Mouse (Mus musculus): ENCODE measurements around the gene Rin1. TPM values are rescaled to one million over a fixed set of nuclear protein-coding genes. Genes with fewer than 3 reads are reported as not detected.
A peak's percentile ranks its signal among the peaks of the same experiment; 100 is the strongest.
"Not testable (repeated sequence)": the region's sequence is repeated elsewhere in the genome, so short reads cannot be mapped to it uniquely, and the experiment has no call there.

Gene Rin1
- 0.09 and 0.20 TPM in 2 replicates for total RNA-seq (2014; rRNA removed)
- 0.40 and 0.78 TPM in 2 replicates for polyA plus RNA-seq (2012; rRNA removed)

DNA sequence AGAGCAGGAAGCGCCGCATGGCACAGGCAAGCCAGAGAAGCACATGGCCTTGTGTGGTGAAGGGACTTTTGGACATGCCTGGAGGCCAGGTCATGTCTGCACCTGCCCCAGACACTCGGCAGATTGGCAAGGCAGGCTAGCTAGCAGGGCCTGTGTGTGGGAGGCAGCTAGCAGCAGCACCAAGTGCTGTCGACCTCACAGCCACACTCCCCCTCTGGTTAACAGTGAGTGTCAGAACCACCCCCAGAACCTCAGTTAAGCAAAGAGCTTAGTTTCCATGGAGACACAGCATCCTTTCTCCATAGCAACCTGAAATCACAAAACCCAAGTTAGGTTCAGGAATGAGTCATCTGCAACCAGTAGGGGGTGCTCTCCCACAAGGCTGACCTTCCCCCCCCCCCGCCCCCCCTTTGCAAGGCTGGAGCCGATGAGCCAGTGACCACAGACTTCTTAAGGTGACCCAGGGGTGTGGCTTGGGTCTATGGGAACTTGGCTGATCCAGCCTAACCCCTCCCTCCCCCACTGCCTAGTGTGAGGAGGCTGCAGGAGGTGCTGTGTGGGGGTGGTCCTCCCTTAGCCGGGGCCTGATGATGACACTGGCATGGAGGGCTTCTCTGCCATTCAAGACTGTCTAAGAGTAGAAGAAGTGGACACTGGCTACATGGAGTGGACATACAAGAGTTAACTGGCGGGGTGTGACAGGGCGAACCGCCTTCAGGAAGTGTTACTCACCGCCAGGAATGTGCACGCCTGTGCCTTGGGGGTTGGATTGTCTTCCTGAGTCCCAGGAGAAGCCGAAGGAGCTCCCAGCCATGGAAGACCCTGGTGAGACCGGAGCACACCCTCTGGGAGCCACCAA is at the start of gene Rin1:
Rin1 (plus strand) TSS at position 435 of the 859 bp plus-strand sequence.
- Histone ChIP-seq H3K27me3 (ENCODE audit: control insufficient read depth, insufficient read depth, low read length) (no peaks in the 10 kb centered on the region), H3K4me1 (ENCODE audit: control insufficient read depth, insufficient read depth, low read length) (no peaks in the 10 kb centered on the region), H3K27ac (replicated peaks; ENCODE audit: insufficient read depth, low read depth, low read length) (no peak within 1 kb of the TSS), H3K36me3 (ENCODE audit: control insufficient read depth, insufficient read depth, low read length) (peaks cover 2% of the 10 kb centered on the region; the same call in 1 of the 2 replicates), H3K4me3 (ENCODE audit: insufficient read depth, low read depth, low read length) (peak within 1 kb of the TSS; percentile 33; the same call in 1 of the 2 replicates), H3K9ac (ENCODE audit: low read depth, low read length) (0 out of 2 replicates have a peak within 1 kb of the TSS, but pooled peaks have one; percentile 10), H3K79me2 (ENCODE audit: control insufficient read depth, insufficient read depth, low read length) (no peaks in the 10 kb centered on the region)
- WGBS = 32% methylated on average over 14 of the region's 14 CpGs
- peak; percentile 16 for DNase-seq (ENCODE audit: extremely low read depth, low read depth, low spot score)
- TF ChIP-seq CTCF (IDR thresholded peaks at IDR 0.05; ENCODE audit: low read depth, low read length) (peak; percentile 17; the same call in 1 of the 2 replicates), POLR2A (IDR thresholded peaks at IDR 0.05; ENCODE audit: extremely low read depth, insufficient read depth, low read length) (no peak)

GRCm38 (mm10) chr19:5001666-5002406 is 48.4 kb upstream of the Rin1 start:
- DNase-seq (ENCODE audit: extremely low read depth, low read depth, low spot score) = peak; percentile 30
- Histone ChIP-seq H3K27me3 (ENCODE audit: control insufficient read depth, insufficient read depth, low read length) (peaks cover 5% of the 10 kb centered on the region; the same call in 1 of the 2 replicates), H3K9ac (ENCODE audit: low read depth, low read length) (no peak overlapping the region), H3K27ac (replicated peaks; ENCODE audit: insufficient read depth, low read depth, low read length) (no peak overlapping the region), H3K36me3 (ENCODE audit: control insufficient read depth, insufficient read depth, low read length) (no peaks in the 10 kb centered on the region), H3K79me2 (ENCODE audit: control insufficient read depth, insufficient read depth, low read length) (no peaks in the 10 kb centered on the region), H3K4me3 (ENCODE audit: insufficient read depth, low read depth, low read length) (no peak overlapping the region), H3K4me1 (ENCODE audit: control insufficient read depth, insufficient read depth, low read length) (no peaks in the 10 kb centered on the region)
- no peak for TF ChIP-seq POLR2A (IDR thresholded peaks at IDR 0.05; ENCODE audit: extremely low read depth, insufficient read depth, low read length)
- peak; percentile 95 for TF ChIP-seq CTCF (IDR thresholded peaks at IDR 0.05; ENCODE audit: low read depth, low read length)
- WGBS = 4% methylated on average over 39 of the region's 39 CpGs

GRCm38 (mm10) chr19:5003644-5004043 is 46.6 kb upstream of the Rin1 start:
- not testable (repeated sequence) for DNase-seq (ENCODE audit: extremely low read depth, low read depth, low spot score); H3K9ac ChIP-seq (ENCODE audit: low read depth, low read length); H3K4me3 ChIP-seq (ENCODE audit: insufficient read depth, low read depth, low read length); H3K27ac ChIP-seq (replicated peaks; ENCODE audit: insufficient read depth, low read depth, low read length); H3K27me3 ChIP-seq (ENCODE audit: control insufficient read depth, insufficient read depth, low read length); H3K36me3 ChIP-seq (ENCODE audit: control insufficient read depth, insufficient read depth, low read length); H3K4me1 ChIP-seq (ENCODE audit: control insufficient read depth, insufficient read depth, low read length); H3K79me2 ChIP-seq (ENCODE audit: control insufficient read depth, insufficient read depth, low read length)
- 49% methylated on average over 2 of the region's 2 CpGs for WGBS

DNA sequence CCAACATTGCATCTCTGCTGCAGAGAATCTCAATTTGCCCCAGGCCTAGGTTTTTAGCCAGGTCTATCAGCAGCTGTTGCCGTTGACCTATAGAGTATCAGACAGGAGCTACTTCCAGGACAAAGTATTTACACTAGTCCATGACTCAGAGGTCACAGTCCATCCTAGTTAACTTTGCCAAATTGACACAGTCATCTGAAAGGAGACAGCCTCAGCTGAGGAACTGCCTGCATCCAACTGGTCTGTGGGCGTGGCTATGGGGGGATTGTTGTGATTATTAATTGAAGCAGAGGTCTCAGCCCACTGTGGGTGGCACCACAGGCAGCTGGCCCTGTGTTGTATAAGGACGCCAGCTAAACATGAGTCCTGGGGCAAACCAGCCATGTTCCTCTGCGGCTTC is 45.4 kb upstream of the Rin1 start:
- no peak for DNase-seq (ENCODE audit: extremely low read depth, low read depth, low spot score)
- H3K27me3 ChIP-seq (ENCODE audit: control insufficient read depth, insufficient read depth, low read length) = no peaks in the 10 kb centered on the region
- WGBS = 50% methylated on average over 4 of the region's 4 CpGs

GRCm38 (mm10) chr19:5013138-5013537 is 37.1 kb upstream of the Rin1 start:
- Histone ChIP-seq H3K4me3 (ENCODE audit: insufficient read depth, low read depth, low read length) (no peak overlapping the region), H3K79me2 (ENCODE audit: control insufficient read depth, insufficient read depth, low read length) (no peaks in the 10 kb centered on the region), H3K27ac (replicated peaks; ENCODE audit: insufficient read depth, low read depth, low read length) (no peak overlapping the region), H3K27me3 (ENCODE audit: control insufficient read depth, insufficient read depth, low read length) (no peaks in the 10 kb centered on the region), H3K9ac (ENCODE audit: low read depth, low read length) (no peak overlapping the region), H3K4me1 (ENCODE audit: control insufficient read depth, insufficient read depth, low read length) (no peaks in the 10 kb centered on the region), H3K36me3 (ENCODE audit: control insufficient read depth, insufficient read depth, low read length) (no peaks in the 10 kb centered on the region)
- TF ChIP-seq CTCF (IDR thresholded peaks at IDR 0.05; ENCODE audit: low read depth, low read length) (no peak), POLR2A (IDR thresholded peaks at IDR 0.05; ENCODE audit: extremely low read depth, insufficient read depth, low read length) (no peak)
- DNase-seq (ENCODE audit: extremely low read depth, low read depth, low spot score) = no peak
- WGBS = 72% methylated on average over 8 of the region's 8 CpGs

More for the DNA sequence above, 45.4 kb upstream of the Rin1 start:
- no peaks in the 10 kb centered on the region for H3K79me2 ChIP-seq (ENCODE audit: control insufficient read depth, insufficient read depth, low read length)
- H3K4me3 ChIP-seq (ENCODE audit: insufficient read depth, low read depth, low read length) = no peak overlapping the region
- no peak overlapping the region for H3K27ac ChIP-seq (replicated peaks; ENCODE audit: insufficient read depth, low read depth, low read length)
- TF ChIP-seq CTCF (IDR thresholded peaks at IDR 0.05; ENCODE audit: low read depth, low read length) (no peak), POLR2A (IDR thresholded peaks at IDR 0.05; ENCODE audit: extremely low read depth, insufficient read depth, low read length) (no peak)
- no peak overlapping the region for H3K9ac ChIP-seq (ENCODE audit: low read depth, low read length)
- H3K36me3 ChIP-seq (ENCODE audit: control insufficient read depth, insufficient read depth, low read length) = no peaks in the 10 kb centered on the region
- H3K4me1 ChIP-seq (ENCODE audit: control insufficient read depth, insufficient read depth, low read length) = no peaks in the 10 kb centered on the region
